Mouse (Mus musculus) inflammation-experienced regulatory T-cells, adult 6 months (primary cell): Measurements from ENCODE around the gene Insrr. TPM values are rescaled to one million over a fixed set of nuclear protein-coding genes. Genes with fewer than 3 reads are reported as not detected.

Source experiments
- ATAC-seq: one replicate; pipeline ENCODE4 v1.8.0; 2017
- polyA plus RNA-seq, 3 experiments: library from polyadenylated mRNA; unstranded; fragments of 100-300 nt; shearing (Covaris generic); gene quantifications; one replicate each; pipeline ENCODE4 v1.2.1; 2017

The Insrr gene
- 1 to 10 TPM in 2 of 3 experiments, under 1 TPM in 1; 0.42 to 1.2 (median 1.1) TPM for polyA plus RNA-seq

GRCm38 (mm10) chr3:87796736-87797334, at the start of gene Insrr:
Gene Insrr, plus strand, starts transcription at chr3:87796951.
- no peak for ATAC-seq

- ATAC-seq, result no peak
These were observed 48.3 kb upstream of the Insrr start, which contains the start of gene Lrrc71 for GRCm38 (mm10) chr3:87748431-87748830. Gene Lrrc71, minus strand, starts transcription at chr3:87748625.

- peak; percentile 79 for ATAC-seq
These were observed 47.7 kb upstream of the Insrr start for GRCm38 (mm10) chr3:87749036-87749435.

- no peak for ATAC-seq
These were observed 46.8 kb upstream of the Insrr start for GRCm38 (mm10) chr3:87749977-87750376.

- no peak for ATAC-seq
These were observed 44.2 kb upstream of the Insrr start for GRCm38 (mm10) chr3:87752567-87752966.

- no peak for ATAC-seq
These were observed 42.9 kb upstream of the Insrr start for GRCm38 (mm10) chr3:87753829-87754228.

- peak; percentile 65 for ATAC-seq
These were observed 40.8 kb upstream of the Insrr start for GRCm38 (mm10) chr3:87755964-87756363.

- no peak for ATAC-seq
These were observed 40.3 kb upstream of the Insrr start for GRCm38 (mm10) chr3:87756488-87756887.

DNA sequence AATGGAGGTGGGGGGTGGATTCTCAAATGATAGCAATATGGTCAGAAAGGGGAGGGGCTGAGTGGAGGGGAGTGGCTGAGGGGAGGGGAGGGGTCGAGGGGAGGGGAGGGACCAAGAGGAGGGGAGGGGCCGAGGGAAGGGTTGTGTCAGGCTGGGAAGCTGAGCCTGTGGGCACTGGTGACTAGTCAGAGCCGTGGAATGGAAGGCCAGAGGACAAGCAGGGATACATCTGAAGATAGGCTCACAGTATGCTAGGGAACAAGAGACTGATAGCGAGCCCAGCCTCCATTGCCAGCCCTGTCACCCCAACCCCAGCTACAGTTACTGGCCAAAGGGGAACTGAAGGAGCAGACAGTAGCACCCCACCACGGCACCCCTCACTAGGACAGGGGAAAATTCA, 38.1 kb upstream of the Insrr start:
- no peak for ATAC-seq

GRCm38 (mm10) chr3:87761408-87762375, 35.1 kb upstream of the Insrr start:
- ATAC-seq, result no peak

- no peak for ATAC-seq
These were observed 33.5 kb upstream of the Insrr start for GRCm38 (mm10) chr3:87763202-87763601.

- no peak for ATAC-seq
These were observed 33.0 kb upstream of the Insrr start for GRCm38 (mm10) chr3:87763683-87764289.

- no peak for ATAC-seq
These were observed 32.2 kb upstream of the Insrr start for GRCm38 (mm10) chr3:87764506-87764905.

- ATAC-seq, result peak; percentile 87
These were observed 31.7 kb upstream of the Insrr start for GRCm38 (mm10) chr3:87765091-87765490.

- no peak for ATAC-seq
These were observed 31.0 kb upstream of the Insrr start for GRCm38 (mm10) chr3:87765631-87766283.

- ATAC-seq, result no peak
These were observed 30.5 kb upstream of the Insrr start for GRCm38 (mm10) chr3:87766284-87766667.

DNA sequence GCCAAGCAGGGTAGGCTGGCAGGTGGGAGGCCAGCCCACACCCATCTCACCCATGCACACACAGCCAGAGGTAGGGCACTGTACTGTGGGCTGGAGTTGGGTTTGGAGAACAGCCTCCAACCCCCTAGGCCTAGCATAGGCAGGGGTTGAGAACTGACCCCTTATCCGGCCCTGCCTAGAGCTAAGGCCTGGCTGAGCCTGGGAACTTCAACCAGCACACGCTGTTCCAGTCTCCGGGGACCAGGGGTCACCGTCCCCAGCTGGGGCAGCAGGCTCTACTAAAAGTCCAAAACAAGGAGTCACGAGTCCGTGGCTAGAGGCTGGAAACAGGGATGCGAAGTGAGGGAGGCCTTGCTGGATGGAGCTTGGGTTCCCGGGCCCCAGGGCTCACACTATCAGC, 29.0 kb upstream of the Insrr start:
- ATAC-seq, result no peak

DNA sequence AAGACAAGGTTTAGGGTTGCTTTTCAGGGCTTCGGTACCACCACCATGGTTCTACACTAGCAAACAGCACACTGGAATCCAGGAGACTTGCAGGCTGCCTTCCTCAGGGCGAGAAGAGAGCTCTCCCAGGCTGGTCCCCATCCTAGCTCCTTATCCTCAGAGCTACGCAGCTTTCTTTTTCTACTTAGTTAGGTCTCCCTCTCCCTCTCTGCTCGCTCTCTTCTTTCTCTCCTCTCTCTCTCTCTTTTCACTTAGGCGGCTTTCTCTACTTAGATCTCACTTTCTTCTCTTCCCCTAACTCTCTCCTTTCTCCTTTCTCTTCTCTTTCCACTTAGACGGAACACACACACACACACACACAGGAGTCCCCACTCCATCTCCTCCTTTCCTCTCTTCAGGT, 28.3 kb upstream of the Insrr start:
- no peak for ATAC-seq

- ATAC-seq, result peak; percentile 37
These were observed 27.9 kb upstream of the Insrr start for GRCm38 (mm10) chr3:87768844-87769243.

DNA sequence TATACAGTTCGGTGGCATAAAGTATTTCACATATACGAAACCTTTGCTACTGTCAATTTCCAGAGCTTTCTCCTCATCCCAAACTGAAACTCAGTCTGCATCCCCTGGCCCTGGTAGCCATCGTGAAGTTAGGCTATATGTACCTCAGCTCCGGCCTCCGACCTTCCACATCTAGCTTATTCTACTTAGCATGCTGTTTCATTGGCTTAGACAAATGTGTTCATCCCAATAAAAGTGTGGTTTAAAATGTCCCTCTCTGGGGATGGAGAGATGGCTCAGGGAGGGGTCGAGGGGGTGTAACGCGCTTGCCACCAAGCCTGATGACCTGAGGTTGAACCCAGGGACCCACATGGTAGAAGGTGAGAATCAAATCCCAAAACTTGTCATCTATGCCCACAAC, 27.2 kb upstream of the Insrr start:
- no peak for ATAC-seq

- ATAC-seq, result peak; percentile 53
These were observed 26.5 kb upstream of the Insrr start for GRCm38 (mm10) chr3:87770280-87770679.

DNA sequence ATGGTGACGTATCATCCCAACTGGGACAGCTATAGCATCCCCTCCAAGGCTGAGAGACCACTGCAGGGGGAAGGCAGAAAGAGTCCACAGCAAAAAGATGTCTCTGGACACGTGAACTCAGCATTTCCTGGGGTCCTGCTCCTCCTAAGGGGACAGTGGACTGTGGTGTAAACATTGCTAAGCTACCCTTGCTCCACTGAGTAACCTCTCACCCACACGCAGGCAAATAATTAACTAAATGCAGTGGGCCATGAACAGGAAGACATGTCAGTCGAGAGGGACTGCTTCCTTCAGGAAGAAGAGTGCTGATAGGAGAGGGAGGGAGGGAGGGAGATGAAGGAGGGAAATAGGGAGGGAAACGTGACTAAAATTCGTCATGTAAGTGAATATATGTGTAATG, 25.7 kb upstream of the Insrr start:
- no peak for ATAC-seq

GRCm38 (mm10) chr3:87778283-87778682, 18.5 kb upstream of the Insrr start:
- no peak for ATAC-seq
